Mouse (Mus musculus): ENCODE measurements around the gene Ndufs1.

- TF ChIP-seq CTCF (IDR thresholded peaks at IDR 0.05; ENCODE audit: low read depth, low read length) (no peak), POLR2A (IDR thresholded peaks at IDR 0.05; ENCODE audit: borderline replicate concordance, low read depth, low read length) (no peak)
Observed at GRCm38 (mm10) chr1:63201672-63202071, 25.0 kb upstream of the Ndufs1 start.

All from bone marrow macrophage, adult 2 months (primary cell).